Mouse (Mus musculus) neutrophil, adult 59 days (primary cell): ENCODE results near the gene Hbs1l. TPM values are rescaled to one million over a fixed set of nuclear protein-coding genes. Genes with fewer than 3 reads are reported as not detected.

Source experiments
- total RNA-seq, 2 experiments: library from RNA; stranded (reverse); gene quantifications; 1 replicate in 1 of 2; 2 replicates in 1 of 2; pipeline ENCODE4 v1.2.4; 2023

Gene Hbs1l
- 10 to 100 TPM; 38.6 to 49.3 TPM for total RNA-seq

GRCm38 (mm10) chr10:21295759-21296621 is at the start of gene Hbs1l:
Hbs1l (plus strand) TSS chr10:21295979.

GRCm38 (mm10) chr10:21376682-21377473 is 81.1 kb downstream of the Hbs1l start, which contains the start of gene Aldh8a1:
Aldh8a1 (plus strand) TSS chr10:21377291.

Other genes with a start within 250 kb of the Hbs1l start
- gene Myb, start 135.0 kb upstream of the Hbs1l start, total RNA-seq, result 10 to 100 TPM; 56.3 to 60.9 TPM
- not detected for gene Aldh8a1, start 81.3 kb downstream of the Hbs1l start, total RNA-seq